Mouse (Mus musculus): ENCODE data around the gene Kcnf1. TPM values are rescaled to one million over a fixed set of nuclear protein-coding genes. Genes with fewer than 3 reads are reported as not detected.

Gene Kcnf1
- polyA plus RNA-seq, 2 experiments: 0.92 to 0.97 TPM

DNA sequence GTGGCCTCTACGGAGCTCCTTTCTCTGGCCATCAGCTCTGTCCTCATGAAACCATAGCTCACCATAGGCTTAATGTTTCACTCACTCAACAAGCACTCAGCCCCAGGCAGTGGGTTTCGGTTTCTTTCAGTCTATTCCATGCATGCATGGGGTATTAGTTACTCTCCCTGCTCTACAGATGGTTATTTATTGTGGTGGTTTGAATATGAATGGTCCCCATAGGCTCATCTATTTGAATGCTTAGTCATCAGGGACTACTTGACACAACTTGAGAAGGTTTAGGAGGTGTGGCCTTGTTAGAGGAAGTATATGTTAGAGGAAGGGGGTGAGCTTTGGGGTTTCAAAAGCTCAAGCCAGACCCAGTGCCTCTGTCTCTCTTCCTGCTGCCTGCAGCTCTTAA lies 10.6 kb downstream of the Kcnf1 start:
- Histone ChIP-seq H3K9me3 (ENCODE audit: control insufficient read depth, low read length) (no peaks in the 10 kb centered on the region), H3K27me3 (ENCODE audit: control insufficient read depth, insufficient read depth, low read length) (no peaks in the 10 kb centered on the region), H3K4me3 (replicated peaks; ENCODE audit: low read length) (no peak overlapping the region), H3K9ac (ENCODE audit: low read depth, low read length, severe bottlenecking) (no peak overlapping the region), H3K27ac (replicated peaks; ENCODE audit: low read depth, low read length) (no peak overlapping the region), H3K4me2 (replicated peaks; ENCODE audit: low read depth, low read length, severe bottlenecking) (no peak overlapping the region), H3K4me1 (ENCODE audit: control insufficient read depth, insufficient read depth, low read length) (0 out of 2 replicates have a peak, but pooled peaks cover 2% of the 10 kb centered on the region), H3K36me3 (ENCODE audit: control insufficient read depth, insufficient read depth, low read length) (no peaks in the 10 kb centered on the region)
- DNase-seq (ENCODE audit: low spot score) (no peak), ATAC-seq (ENCODE audit: low FRiP score, low read depth) (no peak)
- TF ChIP-seq POLR2A (IDR thresholded peaks at IDR 0.05; ENCODE audit: borderline replicate concordance, extremely low read depth, insufficient read depth, insufficient read length): no peak
- 82% methylated on average over 2 of the region's 2 CpGs for WGBS

DNA sequence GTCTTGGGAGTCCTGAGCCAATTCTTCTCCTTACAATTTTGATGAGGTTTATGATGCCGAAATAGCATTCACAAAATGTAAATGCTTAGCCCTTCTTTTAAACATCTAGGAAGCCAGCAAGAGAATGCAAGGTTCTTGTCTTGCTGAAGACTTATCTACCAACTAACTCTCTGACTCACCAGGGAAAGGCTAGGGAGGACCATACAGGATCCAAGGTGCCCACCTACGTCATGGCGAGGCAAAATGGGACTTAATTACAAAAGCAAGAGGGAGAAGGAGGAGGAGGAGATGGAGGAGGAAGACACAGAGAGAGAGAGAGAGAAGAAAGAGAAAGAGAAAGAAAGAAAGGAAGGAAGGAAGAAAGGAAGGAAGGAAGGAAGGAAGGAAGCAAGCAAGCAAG lies 12.7 kb downstream of the Kcnf1 start:
- no peaks in the 10 kb centered on the region for H3K9me3 ChIP-seq (ENCODE audit: control insufficient read depth, low read length)
- no peak for ATAC-seq (ENCODE audit: low FRiP score, low read depth)
- no peak overlapping the region for H3K4me2 ChIP-seq (replicated peaks; ENCODE audit: low read depth, low read length, severe bottlenecking)
- no peak overlapping the region for H3K9ac ChIP-seq (ENCODE audit: low read depth, low read length, severe bottlenecking)
- H3K36me3 ChIP-seq (ENCODE audit: control insufficient read depth, insufficient read depth, low read length): no peaks in the 10 kb centered on the region
- 91% methylated on average over 3 of the region's 3 CpGs for WGBS
- H3K4me1 ChIP-seq (ENCODE audit: control insufficient read depth, insufficient read depth, low read length): 0 out of 2 replicates have a peak, but pooled peaks cover 2% of the 10 kb centered on the region
- no peak overlapping the region for H3K27ac ChIP-seq (replicated peaks; ENCODE audit: low read depth, low read length)
- no peaks in the 10 kb centered on the region for H3K27me3 ChIP-seq (ENCODE audit: control insufficient read depth, insufficient read depth, low read length)
- H3K4me3 ChIP-seq (replicated peaks; ENCODE audit: low read length): no peak overlapping the region
- no peak for TF ChIP-seq POLR2A (IDR thresholded peaks at IDR 0.05; ENCODE audit: borderline replicate concordance, extremely low read depth, insufficient read depth, insufficient read length)
- no peak for DNase-seq (ENCODE audit: low spot score)

DNA sequence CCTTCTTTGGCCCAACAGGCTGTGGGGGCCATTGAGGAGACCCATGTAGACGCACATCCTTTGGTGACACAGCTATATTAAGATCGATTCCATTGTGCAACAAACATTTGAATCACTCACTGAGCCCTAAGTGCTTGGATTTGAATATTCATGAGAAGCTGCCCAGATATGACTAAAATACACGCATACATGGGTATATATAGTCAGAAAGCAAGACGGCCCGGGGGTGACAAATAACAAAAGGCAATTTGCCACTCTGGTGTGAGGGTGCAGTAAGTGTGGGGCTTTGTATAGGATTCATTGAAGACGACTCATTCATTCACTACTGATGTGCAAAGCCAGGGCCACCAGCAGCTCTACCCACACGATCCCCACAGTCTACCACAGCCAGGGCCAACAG lies 17.1 kb downstream of the Kcnf1 start:
- Histone ChIP-seq H3K9ac (ENCODE audit: low read depth, low read length, severe bottlenecking) (no peak overlapping the region), H3K36me3 (ENCODE audit: control insufficient read depth, insufficient read depth, low read length) (no peaks in the 10 kb centered on the region), H3K27me3 (ENCODE audit: control insufficient read depth, insufficient read depth, low read length) (no peaks in the 10 kb centered on the region), H3K4me1 (ENCODE audit: control insufficient read depth, insufficient read depth, low read length) (0 out of 2 replicates have a peak, but pooled peaks cover 2% of the 10 kb centered on the region), H3K4me2 (replicated peaks; ENCODE audit: low read depth, low read length, severe bottlenecking) (no peak overlapping the region), H3K27ac (replicated peaks; ENCODE audit: low read depth, low read length) (no peak overlapping the region), H3K4me3 (replicated peaks; ENCODE audit: low read length) (no peak overlapping the region), H3K9me3 (ENCODE audit: control insufficient read depth, low read length) (no peaks in the 10 kb centered on the region)
- WGBS: 93% methylated on average over 7 of the region's 7 CpGs
- DNase-seq (ENCODE audit: low spot score) (no peak), ATAC-seq (ENCODE audit: low FRiP score, low read depth) (no peak)
- TF ChIP-seq POLR2A (IDR thresholded peaks at IDR 0.05; ENCODE audit: borderline replicate concordance, extremely low read depth, insufficient read depth, insufficient read length): no peak

DNA sequence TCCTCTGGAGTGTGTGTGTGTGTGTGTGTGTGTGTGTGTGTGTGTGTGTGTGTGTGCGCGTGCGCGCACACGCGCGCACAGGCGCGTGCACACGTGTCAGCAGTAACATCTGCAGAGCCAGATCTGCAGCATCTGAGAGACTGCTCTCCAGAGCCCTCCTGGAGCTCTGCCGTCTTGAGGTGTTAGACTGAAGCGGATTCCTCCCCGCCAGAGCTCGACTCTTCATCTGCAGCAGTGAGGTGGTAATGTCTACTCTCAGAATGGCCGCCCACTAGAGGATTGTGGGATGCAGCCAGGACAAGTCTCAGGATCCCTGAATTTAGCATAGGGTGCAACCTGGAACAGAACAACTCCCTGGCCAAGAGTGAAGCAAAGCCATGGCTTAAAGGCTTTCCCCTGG lies 19.1 kb downstream of the Kcnf1 start:
- Histone ChIP-seq H3K9me3 (ENCODE audit: control insufficient read depth, low read length) (no peaks in the 10 kb centered on the region), H3K4me3 (replicated peaks; ENCODE audit: low read length) (no peak overlapping the region), H3K27me3 (ENCODE audit: control insufficient read depth, insufficient read depth, low read length) (no peaks in the 10 kb centered on the region), H3K4me2 (replicated peaks; ENCODE audit: low read depth, low read length, severe bottlenecking) (no peak overlapping the region), H3K9ac (ENCODE audit: low read depth, low read length, severe bottlenecking) (no peak overlapping the region), H3K27ac (replicated peaks; ENCODE audit: low read depth, low read length) (no peak overlapping the region), H3K36me3 (ENCODE audit: control insufficient read depth, insufficient read depth, low read length) (no peaks in the 10 kb centered on the region), H3K4me1 (ENCODE audit: control insufficient read depth, insufficient read depth, low read length) (0 out of 2 replicates have a peak, but pooled peaks cover 2% of the 10 kb centered on the region)
- ATAC-seq (ENCODE audit: low FRiP score, low read depth) (no peak), DNase-seq (ENCODE audit: low spot score) (no peak)
- WGBS: 83% methylated on average over 15 of the region's 15 CpGs
- no peak for TF ChIP-seq POLR2A (IDR thresholded peaks at IDR 0.05; ENCODE audit: borderline replicate concordance, extremely low read depth, insufficient read depth, insufficient read length)

DNA sequence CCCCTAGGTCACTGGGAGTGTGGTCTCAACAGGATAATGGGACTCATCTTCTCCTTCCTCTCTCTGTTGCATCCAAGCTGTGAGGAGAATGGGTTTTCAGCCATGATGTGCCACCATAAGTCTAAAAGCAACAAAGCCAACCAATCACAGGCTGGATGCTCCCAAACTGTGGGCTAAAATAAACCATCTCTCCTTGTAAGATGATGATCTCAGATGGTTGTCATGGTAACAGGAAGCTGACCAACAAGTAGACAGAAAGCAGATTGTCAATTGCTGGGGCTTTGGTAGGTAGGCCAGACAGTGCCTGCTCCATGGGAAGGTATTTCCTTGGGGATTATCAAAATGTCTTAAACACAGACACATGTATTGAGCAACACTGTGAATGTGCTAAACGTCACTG lies 20.9 kb downstream of the Kcnf1 start:
- DNase-seq (ENCODE audit: low spot score) (no peak), ATAC-seq (ENCODE audit: low FRiP score, low read depth) (no peak)
- WGBS: 69% methylated on average over 1 of the region's 1 CpGs
- Histone ChIP-seq H3K4me3 (replicated peaks; ENCODE audit: low read length) (no peak overlapping the region), H3K36me3 (ENCODE audit: control insufficient read depth, insufficient read depth, low read length) (no peaks in the 10 kb centered on the region), H3K9ac (ENCODE audit: low read depth, low read length, severe bottlenecking) (no peak overlapping the region), H3K4me1 (ENCODE audit: control insufficient read depth, insufficient read depth, low read length) (no peaks in the 10 kb centered on the region), H3K4me2 (replicated peaks; ENCODE audit: low read depth, low read length, severe bottlenecking) (no peak overlapping the region), H3K27me3 (ENCODE audit: control insufficient read depth, insufficient read depth, low read length) (no peaks in the 10 kb centered on the region), H3K9me3 (ENCODE audit: control insufficient read depth, low read length) (no peaks in the 10 kb centered on the region), H3K27ac (replicated peaks; ENCODE audit: low read depth, low read length) (no peak overlapping the region)
- TF ChIP-seq POLR2A (IDR thresholded peaks at IDR 0.05; ENCODE audit: borderline replicate concordance, extremely low read depth, insufficient read depth, insufficient read length): no peak

DNA sequence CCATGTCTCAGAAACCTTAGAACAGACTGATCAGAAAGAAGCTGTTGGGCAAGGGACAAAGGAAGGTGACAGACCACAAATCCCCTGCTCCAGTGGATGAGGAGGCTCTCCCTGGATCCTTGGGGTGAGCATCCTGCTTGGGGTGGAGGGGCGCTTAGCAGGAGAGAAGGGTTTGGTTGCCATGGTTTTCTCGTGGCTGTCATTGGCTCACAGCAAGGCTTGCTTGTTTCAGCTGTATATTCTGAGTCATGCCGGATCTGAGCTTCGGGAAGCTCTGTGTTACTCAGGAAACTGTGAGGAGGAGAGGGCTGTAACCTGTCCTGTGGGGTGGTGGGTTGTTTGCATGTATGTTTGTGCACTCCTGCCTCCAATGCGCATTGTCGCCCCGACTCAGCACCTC lies 23.8 kb downstream of the Kcnf1 start:
- Histone ChIP-seq H3K36me3 (ENCODE audit: control insufficient read depth, insufficient read depth, low read length) (no peaks in the 10 kb centered on the region), H3K4me2 (replicated peaks; ENCODE audit: low read depth, low read length, severe bottlenecking) (no peak overlapping the region), H3K4me1 (ENCODE audit: control insufficient read depth, insufficient read depth, low read length) (no peaks in the 10 kb centered on the region), H3K27ac (replicated peaks; ENCODE audit: low read depth, low read length) (no peak overlapping the region), H3K9me3 (ENCODE audit: control insufficient read depth, low read length) (no peaks in the 10 kb centered on the region), H3K27me3 (ENCODE audit: control insufficient read depth, insufficient read depth, low read length) (no peaks in the 10 kb centered on the region), H3K9ac (ENCODE audit: low read depth, low read length, severe bottlenecking) (no peak overlapping the region), H3K4me3 (replicated peaks; ENCODE audit: low read length) (no peak overlapping the region)
- ATAC-seq (ENCODE audit: low FRiP score, low read depth) (no peak), DNase-seq (ENCODE audit: low spot score) (no peak)
- WGBS: 77% methylated on average over 7 of the region's 7 CpGs
- no peak for TF ChIP-seq POLR2A (IDR thresholded peaks at IDR 0.05; ENCODE audit: borderline replicate concordance, extremely low read depth, insufficient read depth, insufficient read length)

All from limb, embryonic 14.5 days (tissue).